Mouse (Mus musculus) megakaryocyte, embryonic 14.5 days (primary cell): ENCODE results near the gene Poldip3. TPM values are rescaled to one million over a fixed set of nuclear protein-coding genes. Genes with fewer than 3 reads are reported as not detected.
A peak's percentile ranks its signal among the peaks of the same experiment; 100 is the strongest.

Experiments used
- H3K27me3 ChIP-seq: replicated peaks from 2 replicates; pipeline ENCODE3; 2012; ENCODE audit warnings: inconsistent platforms
- H3K36me3 ChIP-seq: replicated peaks from 2 replicates; pipeline ENCODE3; 2012; ENCODE audit warnings: low read length, inconsistent platforms, mixed read lengths
- H3K4me1 ChIP-seq: 2 replicates; pipeline ENCODE4 v1.6.1; 2012; ENCODE audit warnings: inconsistent platforms
- H3K4me3 ChIP-seq: replicated peaks from 2 replicates; pipeline ENCODE3; 2012; ENCODE audit warnings: moderate library complexity, mild to moderate bottlenecking, inconsistent platforms
- H3K9me3 ChIP-seq: 2 replicates; pipeline ENCODE4 v1.6.1; 2012; ENCODE audit warnings: inconsistent platforms
- FLI1 ChIP-seq: IDR thresholded peaks from 2 replicates; pipeline ENCODE4 v1.6.1; 2012; ENCODE audit warnings: low read length, inconsistent platforms, mixed read lengths
- GATA1 ChIP-seq: IDR thresholded peaks from 3 replicates; pipeline ENCODE4 v1.6.1; 2012; ENCODE audit warnings: mixed read lengths, low read length, inconsistent platforms, borderline replicate concordance
- polyA plus RNA-seq: library from polyadenylated mRNA; stranded (reverse); fragments of >175 nt; gene quantifications from 2 replicates; pipeline ENCODE4 v1.2.3, GENCODE M21; 2012; ENCODE audit warnings: low replicate concordance; ENCODE audit not compliant: insufficient read depth

The Poldip3 gene
- polyA plus RNA-seq, 1 experiment, result 69.1 TPM

DNA sequence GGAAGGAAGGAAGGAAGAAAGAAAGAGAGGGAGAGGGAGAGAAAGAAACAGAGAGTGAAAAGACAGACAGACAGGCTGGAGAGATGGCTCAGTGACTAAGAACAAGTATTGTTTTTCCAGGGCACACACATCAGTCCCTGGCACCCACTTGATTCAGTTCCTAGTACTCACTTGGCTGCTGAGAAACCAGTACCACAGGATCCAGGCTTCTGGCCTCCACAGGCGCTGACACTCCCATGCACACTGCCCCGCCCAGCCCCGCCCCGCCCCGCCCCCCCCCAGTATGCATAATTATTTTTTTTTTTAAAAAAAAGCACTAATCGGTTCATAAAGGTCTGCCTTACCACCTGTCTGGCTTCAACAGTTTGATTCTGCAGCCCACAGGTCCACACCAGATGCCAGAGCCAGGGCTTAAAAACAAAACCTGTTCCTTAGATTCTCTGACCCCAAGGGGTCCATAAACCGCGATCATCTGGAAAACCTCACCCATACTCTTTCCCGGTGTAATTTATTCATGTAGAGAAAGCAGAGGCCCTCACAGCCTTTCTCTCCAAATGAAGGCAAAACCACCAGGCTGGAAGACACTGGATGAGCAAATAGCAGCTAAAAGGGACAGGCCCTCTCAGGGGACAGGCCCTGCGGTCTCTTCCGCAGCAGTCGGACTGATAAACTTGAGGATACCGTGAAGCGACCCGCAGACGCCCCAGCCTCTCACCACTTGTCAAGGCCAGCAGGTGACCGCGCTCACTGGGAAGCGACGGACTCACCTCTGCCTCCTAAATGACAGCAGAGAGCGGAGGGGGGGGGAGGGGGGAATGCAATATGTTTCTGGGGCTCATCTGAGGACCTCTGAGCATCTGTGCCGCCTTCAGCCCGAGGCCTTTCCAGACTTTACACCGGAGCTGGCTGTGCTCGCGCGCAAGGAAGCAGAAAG lies 60.4 kb downstream of the Poldip3 start:
- Histone ChIP-seq H3K4me1 (peaks cover 27% of the 10 kb centered on the region), H3K27me3 (peaks cover 41% of the 10 kb centered on the region), H3K36me3 (no peaks in the 10 kb centered on the region), H3K4me3 (no peak overlapping the region), H3K9me3 (no peaks in the 10 kb centered on the region)
- TF ChIP-seq FLI1 (no peak), GATA1 (no peak)

DNA sequence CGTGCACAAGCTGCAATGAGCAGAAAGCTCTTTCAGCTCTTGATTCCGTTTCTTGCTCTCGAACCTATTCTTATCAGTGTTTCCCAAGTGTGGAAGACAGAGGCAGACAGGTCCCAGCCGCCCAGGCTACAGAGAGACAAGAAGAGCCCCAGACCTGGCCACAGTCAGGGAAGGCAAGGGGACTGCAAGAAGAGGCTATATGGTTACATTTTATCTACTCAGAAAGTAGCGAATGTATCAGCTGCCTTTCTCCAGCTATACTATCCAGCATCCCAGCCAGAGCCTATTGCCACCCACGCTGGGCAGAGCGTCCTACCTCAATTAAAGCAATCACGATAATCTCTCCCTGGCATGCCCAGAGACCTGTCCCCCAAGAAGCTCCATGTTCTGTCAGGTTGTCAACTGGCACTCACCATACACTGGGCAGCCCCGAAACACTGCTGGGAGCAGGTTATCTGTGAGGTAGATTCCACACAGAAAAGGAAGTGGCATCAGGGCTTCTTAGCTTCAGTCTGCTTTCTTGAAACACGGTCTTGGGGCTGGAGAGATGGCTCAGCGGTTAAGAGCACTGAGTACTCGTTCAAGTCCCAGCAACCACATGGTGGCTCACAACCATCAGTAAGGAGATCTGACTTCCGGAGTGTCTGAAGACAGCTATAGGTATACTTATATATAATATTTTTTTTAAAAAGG lies 62.4 kb downstream of the Poldip3 start:
- no peak overlapping the region for H3K4me3 ChIP-seq
- TF ChIP-seq GATA1, result no peak
- TF ChIP-seq FLI1, result no peak
- H3K27me3 ChIP-seq, result peaks cover 53% of the 10 kb centered on the region
- H3K9me3 ChIP-seq, result no peaks in the 10 kb centered on the region
- H3K4me1 ChIP-seq, result peaks cover 27% of the 10 kb centered on the region
- H3K36me3 ChIP-seq, result no peaks in the 10 kb centered on the region

DNA sequence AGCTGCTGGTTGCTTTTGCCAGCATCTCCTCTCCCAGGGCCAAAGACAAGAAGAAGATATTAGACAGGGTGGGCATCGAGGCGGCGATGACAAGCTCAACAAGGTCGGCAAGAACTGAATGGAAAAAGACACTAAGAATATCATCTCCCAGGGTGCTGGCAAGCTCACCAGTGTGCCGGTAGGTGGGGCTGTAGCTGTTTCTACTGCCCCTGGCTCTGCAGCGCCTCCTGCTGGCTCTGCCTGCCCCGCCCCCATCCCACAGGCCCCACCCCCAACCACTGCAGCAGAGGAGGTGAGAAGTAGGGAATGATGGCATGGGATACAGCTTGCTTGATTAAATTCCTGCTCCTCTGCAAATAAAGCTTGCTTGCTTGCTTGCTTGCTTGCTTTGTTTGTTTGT lies 63.3 kb downstream of the Poldip3 start:
- no peaks in the 10 kb centered on the region for H3K36me3 ChIP-seq
- H3K4me3 ChIP-seq, result no peak overlapping the region
- TF ChIP-seq GATA1 (no peak), FLI1 (no peak)
- no peaks in the 10 kb centered on the region for H3K9me3 ChIP-seq
- peaks cover 59% of the 10 kb centered on the region for H3K27me3 ChIP-seq
- H3K4me1 ChIP-seq, result peaks cover 25% of the 10 kb centered on the region

DNA sequence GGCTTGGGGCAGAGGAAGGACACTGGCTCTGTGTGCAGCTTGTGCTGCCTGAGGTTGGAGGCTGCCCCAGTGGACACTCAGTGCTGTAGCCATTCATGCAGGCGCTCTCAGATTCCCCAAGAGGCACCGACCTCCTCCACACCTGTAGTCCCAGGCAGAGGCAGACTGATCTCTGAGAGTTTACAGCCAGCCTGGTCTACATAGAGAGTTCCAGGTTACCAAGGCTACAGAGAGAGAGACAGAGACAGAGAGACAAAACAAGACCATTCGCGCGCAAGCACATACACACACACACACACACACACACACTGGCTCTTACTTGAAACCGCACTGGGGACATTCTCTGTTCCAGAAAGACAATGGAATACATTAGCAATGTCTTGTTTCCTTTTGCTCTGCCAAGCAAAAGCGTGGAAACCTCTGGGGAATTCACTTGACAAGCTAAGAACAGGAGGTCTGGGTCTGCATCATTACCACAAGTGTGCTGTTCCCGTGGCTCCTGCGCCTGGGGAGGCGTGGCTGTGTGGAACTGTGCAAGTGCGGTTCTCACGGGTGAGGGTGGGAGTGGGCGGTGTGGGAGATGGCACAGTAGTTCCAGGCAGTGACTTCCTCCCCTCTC lies 65.1 kb downstream of the Poldip3 start:
- Histone ChIP-seq H3K4me1 (peaks cover 22% of the 10 kb centered on the region), H3K4me3 (peak overlapping the region; percentile 21), H3K9me3 (no peaks in the 10 kb centered on the region), H3K27me3 (peaks cover 50% of the 10 kb centered on the region), H3K36me3 (no peaks in the 10 kb centered on the region)
- TF ChIP-seq GATA1, result no peak
- TF ChIP-seq FLI1, result no peak

DNA sequence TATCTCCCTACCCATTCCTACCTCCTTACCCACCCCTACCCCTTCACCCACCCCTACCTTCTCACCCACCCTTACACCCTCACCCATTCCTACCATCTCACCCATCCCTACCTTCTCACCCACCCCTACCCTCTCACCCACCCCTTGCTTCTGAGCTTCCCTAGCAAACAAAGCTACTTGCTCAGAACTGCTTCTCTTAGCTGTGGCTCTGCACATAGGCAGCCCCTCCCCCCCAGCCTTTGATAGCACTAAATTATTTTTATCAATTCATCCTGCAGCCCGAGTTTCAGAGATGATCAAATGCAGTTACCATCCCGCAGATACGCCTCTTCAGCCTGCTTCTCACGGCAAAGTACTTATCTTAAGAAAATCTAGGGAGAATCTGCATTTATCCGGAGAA lies 65.7 kb downstream of the Poldip3 start:
- no peaks in the 10 kb centered on the region for H3K9me3 ChIP-seq
- H3K4me3 ChIP-seq, result no peak overlapping the region
- H3K36me3 ChIP-seq, result no peaks in the 10 kb centered on the region
- H3K4me1 ChIP-seq, result peaks cover 19% of the 10 kb centered on the region
- H3K27me3 ChIP-seq, result peaks cover 50% of the 10 kb centered on the region
- TF ChIP-seq GATA1, result no peak
- TF ChIP-seq FLI1, result no peak

Other genes with a start within 250 kb of the Poldip3 start
- gene Tcf20, start 161.5 kb downstream of the Poldip3 start, polyA plus RNA-seq, result 4.5 and 7.5 TPM in 2 replicates
- 3.8 and 7.7 TPM in 2 replicates for gene Nfam1, start 116.1 kb downstream of the Poldip3 start, polyA plus RNA-seq
- gene Serhl, start 59.9 kb downstream of the Poldip3 start, polyA plus RNA-seq, result 4.7 and 8.1 TPM in 2 replicates
- gene Rrp7a, start 26.6 kb downstream of the Poldip3 start, polyA plus RNA-seq, result 23.5 and 59.4 TPM in 2 replicates
- gene Cyb5r3, start 23.2 kb upstream of the Poldip3 start, polyA plus RNA-seq, result 127 and 215 TPM in 2 replicates
- not detected in 2 replicates for gene A4galt, start 102.4 kb upstream of the Poldip3 start, polyA plus RNA-seq
- 4.4 and 22.6 TPM in 2 replicates for gene Arfgap3, start 200.9 kb upstream of the Poldip3 start, polyA plus RNA-seq